Mouse (Mus musculus): ENCODE measurements around the gene Cox7b2.
"Not testable (repeated sequence)": the region's sequence is repeated elsewhere in the genome, so short reads cannot be mapped to it uniquely, and the experiment has no call there.

Gene Cox7b2

DNA sequence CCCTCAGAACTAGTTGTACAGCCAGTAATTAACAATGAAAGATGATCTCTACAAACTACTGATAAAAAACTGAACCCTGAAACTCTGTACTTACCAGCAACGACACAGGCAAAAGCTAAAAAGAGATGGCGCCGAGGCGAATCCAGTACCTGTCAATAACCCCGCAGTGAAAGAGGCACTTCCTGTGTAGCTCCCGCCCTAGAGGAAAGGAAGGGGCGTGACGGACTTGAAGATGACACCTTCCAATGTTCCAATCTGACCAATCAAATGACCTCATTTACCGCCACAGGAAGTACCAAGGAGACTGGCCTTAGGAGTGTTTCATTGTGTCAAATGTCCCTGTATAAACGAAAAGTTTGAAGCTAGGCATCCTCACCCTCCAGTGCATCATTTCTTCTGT, at the start of gene Cox7b2:
Gene Cox7b2 (minus strand): TSS at position 127 of the 400 bp plus-strand sequence.
- DNase-seq (ENCODE audit: low read depth), result no peak

DNA sequence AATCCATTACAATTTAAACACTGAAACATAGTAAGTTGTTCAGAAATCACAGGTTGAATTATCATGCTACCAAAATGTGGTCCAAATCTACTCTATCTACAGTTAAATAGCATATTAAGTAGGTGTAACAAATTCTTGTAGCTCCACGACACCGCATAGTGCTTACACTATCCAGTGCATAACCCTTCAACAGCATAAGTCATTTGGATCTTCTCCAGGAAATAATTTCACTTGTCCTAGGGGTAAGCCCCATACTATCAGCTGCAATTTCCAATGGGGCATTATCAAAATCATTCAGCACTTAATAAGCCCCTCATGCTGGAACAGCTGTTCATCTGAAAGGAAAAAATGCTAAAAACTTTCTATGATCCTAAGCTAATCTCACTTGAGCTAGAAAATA, 47.3 kb upstream of the Cox7b2 start:
- DNase-seq (ENCODE audit: low read depth), result no peak

DNA sequence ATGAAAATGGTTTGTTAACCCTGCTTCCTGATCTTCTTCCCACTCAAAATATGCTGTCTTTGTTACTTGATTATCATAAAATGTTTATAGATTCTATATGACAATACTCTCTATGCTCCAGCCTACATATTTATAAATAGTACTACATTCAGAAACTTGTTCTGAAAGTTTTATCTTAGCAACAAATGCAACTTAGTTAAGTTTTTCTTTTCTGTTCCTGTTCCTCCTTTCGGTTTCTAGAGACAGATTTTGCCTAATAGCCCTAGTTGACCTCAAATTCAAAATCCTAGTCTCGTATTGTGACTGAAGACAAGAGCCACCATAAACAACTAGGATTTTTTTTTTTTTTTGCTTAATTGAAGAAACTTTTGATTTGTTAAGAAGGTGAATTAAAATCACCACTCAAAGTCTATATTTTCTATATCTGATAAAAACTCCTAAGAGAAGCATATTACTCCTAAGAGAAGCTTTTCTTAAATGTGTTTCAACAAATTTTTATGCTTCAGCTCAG, 45.8 kb upstream of the Cox7b2 start:
- no peak for DNase-seq (ENCODE audit: low read depth)

DNA sequence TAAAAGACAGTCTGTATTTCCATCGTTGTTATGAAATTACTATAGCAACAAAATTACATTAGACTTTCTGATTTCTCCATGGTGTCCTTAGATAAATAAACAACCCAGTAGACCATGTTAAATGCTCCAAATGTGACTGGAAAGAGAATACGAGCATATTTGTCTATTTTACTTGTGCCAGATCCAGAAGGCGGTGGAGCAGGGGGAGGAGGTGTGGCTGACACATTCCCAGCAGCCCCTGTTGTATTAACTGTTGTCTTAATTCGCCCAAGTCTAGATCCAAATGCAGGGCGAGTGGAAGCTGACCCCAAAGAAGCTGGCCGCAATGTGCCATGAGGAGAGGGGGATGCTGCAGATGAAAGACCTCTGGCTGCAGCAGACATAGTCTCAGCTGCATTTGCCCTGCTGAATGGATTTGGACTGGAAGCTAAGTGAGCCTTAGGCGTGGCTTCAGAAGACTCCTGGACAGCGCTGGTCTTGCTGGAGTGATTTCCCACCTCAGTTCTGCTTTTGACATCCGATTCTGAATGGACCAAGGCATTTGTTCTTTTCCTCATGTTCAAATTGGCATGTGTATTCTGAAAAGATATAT, 23.7 kb upstream of the Cox7b2 start:
- DNase-seq (ENCODE audit: low read depth), result no peak

DNA sequence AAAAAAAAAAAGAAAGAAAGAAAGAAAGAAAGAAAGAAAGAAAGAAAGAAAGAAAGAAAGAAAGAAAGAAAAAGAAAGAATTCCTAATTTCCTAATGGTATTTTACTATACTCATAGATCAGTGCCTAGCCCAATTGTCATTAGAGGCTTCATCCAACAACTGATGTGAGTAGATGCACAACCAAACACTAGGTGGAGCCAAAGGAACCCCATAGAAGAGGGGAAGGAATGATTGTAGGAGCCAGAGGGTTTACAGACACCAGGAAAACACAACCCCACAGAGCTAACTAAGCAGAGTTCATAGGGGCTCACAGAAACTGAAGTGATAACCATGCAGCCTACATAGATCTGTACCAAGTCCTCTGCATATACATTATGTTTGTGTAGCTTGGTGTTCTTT, 2.5 kb downstream of the Cox7b2 start:
- DNase-seq (ENCODE audit: low read depth), result peak; percentile 1

DNA sequence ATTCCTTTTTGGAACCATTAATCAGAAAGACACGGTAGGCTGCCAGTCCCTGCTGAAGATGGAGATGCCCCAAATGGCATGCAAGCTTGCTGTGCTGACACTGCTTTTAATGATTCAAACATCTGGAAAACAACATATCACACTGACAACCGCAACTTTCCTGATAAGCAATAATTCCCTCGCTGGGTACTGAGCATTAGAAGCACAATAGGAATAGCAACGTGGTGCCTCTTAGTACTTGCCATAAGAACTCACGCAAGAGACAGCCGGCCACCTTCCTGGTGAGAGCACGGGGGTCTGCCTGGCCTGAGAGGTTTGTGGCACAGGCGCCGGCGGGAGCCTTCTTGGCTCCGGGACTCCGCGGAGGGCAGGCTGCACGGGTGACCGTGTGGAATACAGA, 22.5 kb downstream of the Cox7b2 start:
- DNase-seq (ENCODE audit: low read depth), result not testable (repeated sequence)

DNA sequence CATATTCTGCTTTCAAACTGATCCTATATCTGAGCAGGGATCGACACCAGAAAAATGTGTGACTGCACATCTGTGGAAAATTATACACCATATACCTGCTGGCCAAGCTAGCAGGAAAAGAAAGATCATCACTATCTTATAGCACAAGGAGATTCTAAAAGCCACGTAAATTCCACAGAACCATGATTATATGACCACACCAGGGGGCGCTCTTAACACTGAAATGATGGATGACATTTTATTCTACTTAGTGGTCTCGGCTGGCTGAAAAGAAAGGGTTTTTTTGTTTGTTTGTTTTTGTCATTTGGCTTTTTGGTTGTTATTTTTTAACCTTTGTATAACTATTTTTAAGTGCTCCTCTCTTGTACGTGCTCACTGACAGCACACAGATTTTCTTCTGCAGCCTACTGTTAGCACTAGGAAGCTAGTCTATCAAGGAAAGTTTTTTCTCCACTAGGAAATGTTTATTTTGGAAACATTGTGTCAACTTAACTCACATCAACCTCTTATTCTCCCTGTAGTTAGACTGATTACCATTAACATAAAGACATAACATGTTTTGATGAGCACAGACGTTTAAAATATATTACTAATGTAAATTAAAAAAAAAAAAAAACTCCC, 45.8 kb downstream of the Cox7b2 start:
- peak; percentile 38 for DNase-seq (ENCODE audit: low read depth)

DNA sequence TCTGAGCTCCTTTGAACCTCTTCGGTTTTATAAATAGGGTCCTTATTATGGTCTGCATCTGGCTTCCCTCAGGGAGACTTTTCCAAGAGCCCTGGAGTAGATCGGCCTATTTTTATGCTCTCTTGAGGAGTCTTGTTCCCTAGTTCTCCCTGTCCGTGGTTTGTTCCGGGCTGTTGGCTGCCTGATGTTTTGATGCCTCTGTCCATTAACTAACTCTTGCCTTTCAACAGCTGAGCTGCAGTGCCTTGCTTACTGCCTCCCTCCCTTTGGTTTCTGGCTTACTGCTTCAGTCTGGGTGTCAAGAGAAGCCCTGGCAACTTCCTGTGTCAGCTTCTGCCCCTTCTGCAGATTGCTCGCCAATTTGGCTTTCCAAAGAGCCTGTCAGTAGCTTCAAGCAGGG, 52.4 kb downstream of the Cox7b2 start:
- no peak for DNase-seq (ENCODE audit: low read depth)

DNA sequence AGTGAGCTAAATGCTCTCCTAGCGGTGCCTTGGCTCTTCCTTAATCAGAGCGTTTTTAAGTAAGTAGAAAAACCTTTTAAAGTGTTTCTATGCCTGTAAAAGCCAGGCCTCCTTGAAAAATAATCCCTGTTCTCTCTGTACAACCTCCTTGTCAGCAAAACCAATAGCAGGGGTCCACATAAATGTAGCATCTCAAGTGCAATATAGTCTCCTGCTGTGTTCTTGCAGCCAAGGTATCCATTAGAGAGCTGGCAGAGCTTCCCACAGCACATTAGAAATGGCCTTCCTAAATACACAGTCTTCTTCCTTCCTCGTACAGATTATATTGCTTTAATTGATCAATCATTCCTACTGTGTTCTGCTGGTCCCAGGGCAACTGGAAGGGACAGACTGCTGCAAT, 91.0 kb downstream of the Cox7b2 start:
- no peak for DNase-seq (ENCODE audit: low read depth)

DNA sequence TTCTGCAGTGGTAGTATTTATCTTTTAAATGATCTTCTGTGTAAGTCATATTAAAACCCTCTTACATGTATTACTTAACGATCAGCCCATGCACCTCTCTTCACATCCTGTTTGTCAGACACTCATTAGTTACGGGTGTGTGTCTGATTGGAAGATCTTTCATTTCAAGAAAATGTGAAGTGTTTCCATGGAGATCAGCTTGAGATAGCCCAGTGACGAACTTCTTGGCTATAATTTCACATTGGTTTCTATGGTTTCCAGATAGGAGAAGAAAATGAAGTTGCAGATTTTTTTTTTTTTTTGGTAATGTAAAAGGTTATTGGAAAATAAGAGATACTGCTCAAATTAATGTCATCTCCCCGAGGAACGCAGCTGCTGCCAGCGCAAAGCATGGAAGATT, 107.8 kb downstream of the Cox7b2 start:
- DNase-seq (ENCODE audit: low read depth), result no peak

Measured in c-Kit-positive CD71-negative TER-119-negative erythroid progenitor cells, embryonic 14.5 days (primary cell).